Mouse (Mus musculus) bone marrow, adult 2 months (tissue): ENCODE results near the gene Paip2b. TPM values are rescaled to one million over a fixed set of nuclear protein-coding genes. Genes with fewer than 3 reads are reported as not detected.

ENCODE experiments used
- H3K27ac ChIP-seq: fragments of 200-500 bp; 2 replicates; pipeline ENCODE4 v1.5.1; 2012; ENCODE audit warnings: low read depth, mild to moderate bottlenecking, control low read depth, inconsistent platforms, low read length; ENCODE audit not compliant: control insufficient read depth, poor library complexity, insufficient read depth
- H3K4me1 ChIP-seq: fragments of 200-500 bp; 2 replicates; pipeline ENCODE4 v1.6.1; 2011; ENCODE audit warnings: low read length; ENCODE audit not compliant: control insufficient read depth, insufficient read depth
- H3K4me3 ChIP-seq: fragments of 200-500 bp; replicated peaks from 2 replicates; pipeline ENCODE3; 2011; ENCODE audit warnings: mild to moderate bottlenecking, low read depth, low read length, control low read depth; ENCODE audit not compliant: control insufficient read depth
- CTCF ChIP-seq: fragments of 200-500 bp; IDR thresholded peaks from 2 replicates; pipeline ENCODE4 v1.5.1; 2011; ENCODE audit warnings: low read length, control low read depth; ENCODE audit not compliant: control insufficient read depth, insufficient read depth
- POLR2A ChIP-seq: fragments of 200-500 bp; IDR thresholded peaks from 2 replicates; pipeline ENCODE4 v1.6.1; 2011; ENCODE audit warnings: low read depth, mild to moderate bottlenecking, control low read depth, low read length, borderline replicate concordance; ENCODE audit not compliant: control insufficient read depth
- WGBS: fragments of 180-500 bp; shearing (Covaris S2); methylation state at CpG from one replicate; pipeline ENCODE4 v1.1.7; 2018; 5-methylcytosine and 5-hydroxymethylcytosine counted together
- polyA plus RNA-seq: library from polyadenylated mRNA; stranded (reverse); fragments of >200 nt; gene quantifications from 2 replicates; pipeline ENCODE4 v1.2.4, GENCODE M21; 2011; ENCODE audit warnings: low replicate concordance; ENCODE audit not compliant: missing spikeins, insufficient read depth, insufficient read length

Paip2b gene
- 3.0 and 9.7 TPM in 2 replicates for polyA plus RNA-seq

- H3K27ac ChIP-seq = peak within 1 kb of the TSS; percentile 75
- TF ChIP-seq POLR2A = peak; percentile 92; the same call in 1 of the 2 replicates
- no peak; the same call in 1 of the 2 replicates for TF ChIP-seq CTCF
Observed at GRCm38 (mm10) chr6:83831606-83832123, at the start of gene Paip2b. Paip2b (minus strand) TSS chr6:83831741.

DNA sequence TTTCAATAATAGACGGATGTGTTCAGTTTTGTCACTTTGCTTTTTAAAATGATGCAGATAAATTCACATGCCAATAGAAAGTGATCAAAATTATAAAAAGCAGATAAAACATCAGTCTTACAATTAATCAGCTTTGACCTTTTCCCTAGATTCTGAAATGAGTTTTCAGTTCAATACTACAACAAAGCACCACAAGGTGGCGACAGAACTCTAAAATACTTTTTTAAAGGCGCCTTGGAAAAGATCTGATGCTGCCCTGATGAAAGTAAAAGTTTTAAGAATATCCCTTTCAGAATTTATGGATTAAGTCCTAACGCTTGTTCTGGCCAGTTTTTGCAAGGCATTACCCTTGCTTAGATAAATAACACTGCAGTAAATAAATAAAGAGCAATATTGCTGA, 48.3 kb upstream of the Paip2b start:
- WGBS = 10% methylated on average over 4 of the region's 4 CpGs
- TF ChIP-seq POLR2A (no peak), CTCF (no peak)
- H3K4me3 ChIP-seq = no peak overlapping the region
- no peaks in the 10 kb centered on the region for H3K4me1 ChIP-seq
- H3K27ac ChIP-seq = no peak overlapping the region

More at GRCm38 (mm10) chr6:83831606-83832123, at the start of gene Paip2b:
- H3K4me1 ChIP-seq = no peaks in the 10 kb centered on the region
- WGBS = under 1% methylated on average over 37 of the region's 37 CpGs
- H3K4me3 ChIP-seq = peak within 1 kb of the TSS; percentile 55

DNA sequence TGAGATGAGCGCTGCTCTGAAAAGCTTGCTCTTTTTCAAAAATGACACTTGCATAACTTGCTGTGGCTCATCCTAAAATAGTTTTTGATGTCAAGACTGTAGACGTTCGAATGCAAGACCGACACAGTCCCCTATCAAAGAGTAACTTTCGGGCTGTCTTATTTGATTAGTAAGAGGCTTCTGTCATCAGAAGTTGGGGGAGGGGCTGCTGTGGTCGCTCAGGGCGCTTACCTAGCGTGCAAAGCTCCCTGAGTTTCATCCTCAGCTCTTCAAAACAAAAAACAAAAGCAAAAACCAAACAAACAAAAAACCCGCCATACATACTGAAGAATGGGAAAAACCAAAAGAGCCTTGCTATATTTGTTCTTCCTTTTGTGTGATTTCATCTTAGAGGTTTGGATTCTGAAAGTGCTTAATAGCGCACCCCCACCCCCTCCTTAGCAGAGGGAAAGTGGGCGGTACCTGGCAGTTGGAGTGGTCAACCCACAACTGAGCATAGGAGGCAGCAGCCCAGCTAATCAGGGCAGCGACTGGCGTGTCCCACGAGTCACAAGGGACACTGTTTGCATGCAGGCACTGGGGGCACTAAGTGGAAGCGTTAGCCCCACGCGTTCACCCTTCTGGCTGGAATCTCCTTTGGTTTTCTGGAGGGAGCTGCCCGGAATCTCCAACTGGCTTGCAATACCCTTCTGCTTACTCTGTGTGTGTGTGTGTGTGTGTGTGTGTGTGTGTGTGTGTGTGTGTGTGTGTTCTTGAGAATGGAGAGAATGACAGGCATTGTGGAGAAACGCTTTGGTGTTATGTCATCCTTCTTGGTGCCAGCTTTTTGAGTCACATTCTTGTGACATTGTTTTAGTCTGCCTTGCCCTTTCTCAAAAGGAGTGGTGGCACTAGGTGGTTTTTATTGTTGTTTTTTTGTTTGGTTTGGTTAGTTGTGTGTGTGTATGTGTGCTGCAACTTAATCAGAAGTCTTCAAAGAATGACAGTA, 36.4 kb upstream of the Paip2b start:
- WGBS = under 1% methylated on average over 19 of the region's 19 CpGs
- H3K4me1 ChIP-seq = peaks cover 2% of the 10 kb centered on the region
- H3K4me3 ChIP-seq = peak overlapping the region; percentile 73
- peak overlapping the region; percentile 65; the same call in 1 of the 2 replicates for H3K27ac ChIP-seq
- no peak for TF ChIP-seq POLR2A
- no peak for TF ChIP-seq CTCF

DNA sequence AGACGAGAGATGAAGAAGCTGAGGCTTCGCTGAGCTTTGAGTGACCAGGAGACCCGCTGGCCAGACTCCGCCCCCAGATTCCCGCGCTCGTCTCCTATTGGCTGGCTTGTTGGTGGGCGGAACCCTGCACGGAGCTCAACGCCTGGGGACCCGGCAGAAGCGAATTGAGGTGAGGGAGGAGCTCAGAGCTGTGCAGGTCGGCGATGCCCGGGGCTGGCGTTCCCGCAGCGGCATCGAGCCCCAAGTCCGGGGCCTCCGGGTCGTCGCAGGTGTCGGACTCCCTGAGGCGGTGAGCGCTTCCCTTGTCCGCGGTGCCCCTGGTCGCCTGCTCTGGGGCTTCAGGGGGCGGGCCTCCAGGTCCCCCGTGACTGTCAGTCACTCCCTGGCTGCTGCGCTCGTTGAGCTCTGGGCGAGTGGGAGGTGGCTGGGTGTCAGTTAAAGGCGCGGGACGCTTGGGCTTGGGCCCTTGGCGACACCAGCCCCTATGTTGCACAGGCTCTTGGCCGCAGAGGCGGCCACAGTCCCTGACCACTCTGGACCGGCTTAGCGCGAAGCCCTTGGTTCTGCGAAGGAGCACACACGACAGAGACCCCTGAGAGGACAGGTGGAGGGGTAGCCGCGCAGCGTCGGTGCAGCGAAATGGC, 35.5 kb upstream of the Paip2b start, which contains the start of gene Zfp638:
TSS of gene Zfp638 (plus strand) at position 156 of the 644 bp plus-strand sequence.
- Histone ChIP-seq H3K4me3 (peak within 1 kb of the TSS; percentile 73), H3K27ac (peak within 1 kb of the TSS; percentile 65), H3K4me1 (peaks cover 2% of the 10 kb centered on the region)
- TF ChIP-seq POLR2A = peak; percentile 48; the same call in 1 of the 2 replicates
- TF ChIP-seq CTCF = no peak
- WGBS = 0% methylated on average over 50 of the region's 50 CpGs

- TF ChIP-seq POLR2A (no peak), CTCF (no peak)
- WGBS = 25% methylated on average over 4 of the region's 4 CpGs
- Histone ChIP-seq H3K4me3 (no peak overlapping the region), H3K4me1 (peaks cover 2% of the 10 kb centered on the region), H3K27ac (no peak overlapping the region)
Observed at GRCm38 (mm10) chr6:83866423-83866822, 34.9 kb upstream of the Paip2b start.

- TF ChIP-seq CTCF (no peak), POLR2A (no peak)
- no peak overlapping the region for H3K27ac ChIP-seq
- H3K4me1 ChIP-seq = peaks cover 2% of the 10 kb centered on the region
- WGBS = 63% methylated on average over 4 of the region's 4 CpGs
- no peak overlapping the region for H3K4me3 ChIP-seq
Observed at GRCm38 (mm10) chr6:83863538-83863937, 32.0 kb upstream of the Paip2b start.

- Histone ChIP-seq H3K27ac (no peak overlapping the region), H3K4me3 (no peak overlapping the region), H3K4me1 (no peaks in the 10 kb centered on the region)
- 85% methylated on average over 9 of the region's 9 CpGs for WGBS
- no peak for TF ChIP-seq CTCF
Observed at GRCm38 (mm10) chr6:83860033-83860432, 28.5 kb upstream of the Paip2b start.

DNA sequence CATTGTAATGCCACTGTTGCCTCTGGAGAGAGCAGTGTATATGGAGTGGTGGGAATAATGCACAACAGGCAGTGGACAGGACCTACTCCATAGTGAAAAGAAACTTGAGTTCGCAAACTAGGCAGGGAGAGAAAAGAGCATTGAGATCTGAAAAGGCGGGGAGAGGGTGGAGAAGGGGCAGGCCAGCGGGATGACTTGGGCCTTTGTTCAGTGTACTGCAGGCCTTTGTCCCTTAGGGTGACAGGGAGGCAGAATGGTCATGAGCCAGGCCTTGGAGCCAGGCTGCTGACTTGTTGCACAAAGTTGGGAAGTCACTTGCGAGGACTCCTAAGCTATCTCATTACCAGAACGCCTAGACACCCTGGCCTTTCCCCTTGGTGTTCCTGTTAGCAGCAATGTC, 25.9 kb upstream of the Paip2b start:
- no peak overlapping the region for H3K27ac ChIP-seq
- WGBS = 83% methylated on average over 5 of the region's 5 CpGs
- H3K4me3 ChIP-seq = no peak overlapping the region
- H3K4me1 ChIP-seq = no peaks in the 10 kb centered on the region
- TF ChIP-seq CTCF (no peak), POLR2A (no peak)
